Mouse (Mus musculus): ENCODE results near the gene Abcg8. TPM values are rescaled to one million over a fixed set of nuclear protein-coding genes. Genes with fewer than 3 reads are reported as not detected.
A peak's percentile ranks its signal among the peaks of the same experiment; 100 is the strongest.

Gene Abcg8
- polyA plus RNA-seq, 1 experiment from 2014 or later: 47.4 TPM

GRCm38 (mm10) chr17:84688834-84689233 is 12.7 kb downstream of the Abcg8 start:
- no peak overlapping the region for H3K4me2 ChIP-seq (replicated peaks; ENCODE audit: low read depth)
- no peak overlapping the region for H3K27ac ChIP-seq (ENCODE audit: low read depth, low read length)
- H3K9ac ChIP-seq (ENCODE audit: low read depth, low read length): no peak overlapping the region
- TF ChIP-seq CTCF (IDR thresholded peaks at IDR 0.05; ENCODE audit: low read depth): no peak
- no peaks in the 10 kb centered on the region for H3K9me3 ChIP-seq (ENCODE audit: control insufficient read depth)
- ATAC-seq: no peak
- no peak overlapping the region for H3K4me3 ChIP-seq (ENCODE audit: low read depth, low read length)
- H3K27me3 ChIP-seq (replicated peaks; ENCODE audit: control insufficient read depth, insufficient read depth, low read length): no peaks in the 10 kb centered on the region
- no peaks in the 10 kb centered on the region; the same call in 1 of the 2 replicates for H3K4me1 ChIP-seq (replicated peaks; ENCODE audit: control insufficient read depth, insufficient read depth, low read length)
- 84% methylated on average over 11 of the region's 11 CpGs for WGBS
- no peaks in the 10 kb centered on the region for H3K36me3 ChIP-seq (ENCODE audit: control insufficient read depth, insufficient read depth)

- TF ChIP-seq CTCF (IDR thresholded peaks at IDR 0.05; ENCODE audit: low read depth): 0 out of 2 replicates have a peak, but pooled peaks have one; percentile 25
- no peaks in the 10 kb centered on the region for H3K9me3 ChIP-seq (ENCODE audit: control insufficient read depth)
- H3K36me3 ChIP-seq (ENCODE audit: control insufficient read depth, insufficient read depth): no peaks in the 10 kb centered on the region
- peak; percentile 38 for ATAC-seq
- H3K4me2 ChIP-seq (replicated peaks; ENCODE audit: low read depth): 0 out of 2 replicates have a peak overlapping the region, but pooled peaks have one; percentile 6
- no peaks in the 10 kb centered on the region; the same call in 1 of the 2 replicates for H3K4me1 ChIP-seq (replicated peaks; ENCODE audit: control insufficient read depth, insufficient read depth, low read length)
- H3K27me3 ChIP-seq (replicated peaks; ENCODE audit: control insufficient read depth, insufficient read depth, low read length): no peaks in the 10 kb centered on the region
- 34% methylated on average over 5 of the region's 5 CpGs for WGBS
- H3K9ac ChIP-seq (ENCODE audit: low read depth, low read length): no peak overlapping the region
- H3K4me3 ChIP-seq (ENCODE audit: low read depth, low read length): no peak overlapping the region
- no peak overlapping the region for H3K27ac ChIP-seq (ENCODE audit: low read depth, low read length)
These were observed 13.2 kb downstream of the Abcg8 start for GRCm38 (mm10) chr17:84689316-84689715.

GRCm38 (mm10) chr17:84690111-84690510 is 14.0 kb downstream of the Abcg8 start:
- ATAC-seq: no peak
- no peaks in the 10 kb centered on the region for H3K27me3 ChIP-seq (replicated peaks; ENCODE audit: control insufficient read depth, insufficient read depth, low read length)
- no peak overlapping the region for H3K4me2 ChIP-seq (replicated peaks; ENCODE audit: low read depth)
- H3K9ac ChIP-seq (ENCODE audit: low read depth, low read length): no peak overlapping the region
- WGBS: 79% methylated on average over 5 of the region's 5 CpGs
- no peak overlapping the region for H3K4me3 ChIP-seq (ENCODE audit: low read depth, low read length)
- H3K27ac ChIP-seq (ENCODE audit: low read depth, low read length): no peak overlapping the region
- H3K9me3 ChIP-seq (ENCODE audit: control insufficient read depth): no peaks in the 10 kb centered on the region
- no peak for TF ChIP-seq CTCF (IDR thresholded peaks at IDR 0.05; ENCODE audit: low read depth)
- no peaks in the 10 kb centered on the region for H3K36me3 ChIP-seq (ENCODE audit: control insufficient read depth, insufficient read depth)
- no peaks in the 10 kb centered on the region; the same call in 1 of the 2 replicates for H3K4me1 ChIP-seq (replicated peaks; ENCODE audit: control insufficient read depth, insufficient read depth, low read length)

- 81% methylated on average over 2 of the region's 2 CpGs for WGBS
- Histone ChIP-seq H3K36me3 (ENCODE audit: control insufficient read depth, insufficient read depth) (peaks cover 13% of the 10 kb centered on the region; the same call in 1 of the 2 replicates), H3K4me2 (replicated peaks; ENCODE audit: low read depth) (no peak overlapping the region), H3K4me1 (replicated peaks; ENCODE audit: control insufficient read depth, insufficient read depth, low read length) (no peaks in the 10 kb centered on the region; the same call in 1 of the 2 replicates), H3K4me3 (ENCODE audit: low read depth, low read length) (no peak overlapping the region), H3K27ac (ENCODE audit: low read depth, low read length) (no peak overlapping the region), H3K9me3 (ENCODE audit: control insufficient read depth) (no peaks in the 10 kb centered on the region), H3K9ac (ENCODE audit: low read depth, low read length) (no peak overlapping the region), H3K27me3 (replicated peaks; ENCODE audit: control insufficient read depth, insufficient read depth, low read length) (no peaks in the 10 kb centered on the region)
- no peak for TF ChIP-seq CTCF (IDR thresholded peaks at IDR 0.05; ENCODE audit: low read depth)
- no peak for ATAC-seq
These were observed 17.6 kb downstream of the Abcg8 start for GRCm38 (mm10) chr17:84693741-84694140.

GRCm38 (mm10) chr17:84696537-84696936 is 20.4 kb downstream of the Abcg8 start:
- H3K27me3 ChIP-seq (replicated peaks; ENCODE audit: control insufficient read depth, insufficient read depth, low read length): no peaks in the 10 kb centered on the region
- no peak overlapping the region for H3K9ac ChIP-seq (ENCODE audit: low read depth, low read length)
- WGBS: 70% methylated on average over 6 of the region's 6 CpGs
- no peak for TF ChIP-seq CTCF (IDR thresholded peaks at IDR 0.05; ENCODE audit: low read depth)
- no peaks in the 10 kb centered on the region for H3K9me3 ChIP-seq (ENCODE audit: control insufficient read depth)
- no peak overlapping the region for H3K27ac ChIP-seq (ENCODE audit: low read depth, low read length)
- peaks cover 16% of the 10 kb centered on the region; the same call in 1 of the 2 replicates for H3K36me3 ChIP-seq (ENCODE audit: control insufficient read depth, insufficient read depth)
- H3K4me2 ChIP-seq (replicated peaks; ENCODE audit: low read depth): no peak overlapping the region
- H3K4me3 ChIP-seq (ENCODE audit: low read depth, low read length): no peak overlapping the region
- no peak for ATAC-seq
- no peaks in the 10 kb centered on the region for H3K4me1 ChIP-seq (replicated peaks; ENCODE audit: control insufficient read depth, insufficient read depth, low read length)

GRCm38 (mm10) chr17:84698727-84699126 is 22.6 kb downstream of the Abcg8 start:
- Histone ChIP-seq H3K36me3 (ENCODE audit: control insufficient read depth, insufficient read depth) (peaks cover 16% of the 10 kb centered on the region; the same call in 1 of the 2 replicates), H3K9me3 (ENCODE audit: control insufficient read depth) (no peaks in the 10 kb centered on the region), H3K4me3 (ENCODE audit: low read depth, low read length) (no peak overlapping the region), H3K27me3 (replicated peaks; ENCODE audit: control insufficient read depth, insufficient read depth, low read length) (no peaks in the 10 kb centered on the region), H3K4me2 (replicated peaks; ENCODE audit: low read depth) (no peak overlapping the region), H3K4me1 (replicated peaks; ENCODE audit: control insufficient read depth, insufficient read depth, low read length) (no peaks in the 10 kb centered on the region), H3K9ac (ENCODE audit: low read depth, low read length) (no peak overlapping the region), H3K27ac (ENCODE audit: low read depth, low read length) (no peak overlapping the region)
- peak; percentile 52; the same call in 1 of the 2 replicates for ATAC-seq
- peak; percentile 92 for TF ChIP-seq CTCF (IDR thresholded peaks at IDR 0.05; ENCODE audit: low read depth)
- WGBS: 33% methylated on average over 5 of the region's 5 CpGs

Measured in intestine, postnatal 0 days (tissue).